Mouse (Mus musculus) hindbrain, embryonic 10.5 days (tissue): Measurements from ENCODE around the gene Lmntd1. TPM values are rescaled to one million over a fixed set of nuclear protein-coding genes. Genes with fewer than 3 reads are reported as not detected.

Source experiments
- DNase-seq: peaks from one replicate; pipeline ENCODE4 v3.0.0-alpha.2; 2017; ENCODE audit warnings: low spot score
- H3K27ac ChIP-seq: fragments of 300-500 bp; sonication (generic); 2 replicates; pipeline ENCODE4 v1.5.1; 2016; ENCODE audit warnings: mild to moderate bottlenecking, moderate library complexity
- H3K27me3 ChIP-seq: fragments of 300-500 bp; sonication (generic); 2 replicates; pipeline ENCODE4 v1.6.1; 2016; ENCODE audit warnings: mild to moderate bottlenecking; ENCODE audit not compliant: poor library complexity, insufficient read depth, severe bottlenecking
- H3K36me3 ChIP-seq: fragments of 300-500 bp; sonication (generic); 2 replicates; pipeline ENCODE4 v1.6.1; 2016; ENCODE audit warnings: mild to moderate bottlenecking, moderate library complexity
- H3K4me1 ChIP-seq: fragments of 300-500 bp; sonication (generic); replicated peaks from 2 replicates; pipeline ENCODE4 v1.6.1; 2016; ENCODE audit warnings: mild to moderate bottlenecking
- H3K4me3 ChIP-seq: fragments of 300-500 bp; sonication (generic); 2 replicates; pipeline ENCODE4 v1.5.1; 2016; ENCODE audit warnings: mild to moderate bottlenecking, moderate library complexity
- H3K9me3 ChIP-seq: fragments of 300-500 bp; sonication (generic); 2 replicates; pipeline ENCODE4 v1.6.1; 2016; ENCODE audit warnings: mild to moderate bottlenecking, moderate library complexity
- WGBS: fragments of 180-500 bp; shearing (Covaris S2); methylation state at CpG from one replicate; pipeline ENCODE4 v1.1.7; 2016; 5-methylcytosine and 5-hydroxymethylcytosine counted together
- polyA plus RNA-seq: library from polyadenylated mRNA; unstranded; fragments of >200 nt; fragmentation: Nextera tagmentation; extraction: Ambion mirVana; gene quantifications from 2 replicates; pipeline ENCODE4 v1.2.1, GENCODE M21; 2016

Gene Lmntd1
- polyA plus RNA-seq, 1 experiment from 2014 or later: 0.31 TPM

GRCm38 (mm10) chr6:145433897-145434296 is 180.2 kb downstream of the Lmntd1 start:
- H3K9me3 ChIP-seq: no peaks in the 10 kb centered on the region
- WGBS: 77% methylated on average over 8 of the region's 8 CpGs
- no peak for DNase-seq
- peaks cover 19% of the 10 kb centered on the region for H3K4me1 ChIP-seq
- no peaks in the 10 kb centered on the region for H3K27me3 ChIP-seq
- H3K27ac ChIP-seq: 0 out of 2 replicates have a peak overlapping the region, but pooled peaks have one; percentile 8
- no peak overlapping the region for H3K4me3 ChIP-seq
- no peaks in the 10 kb centered on the region for H3K36me3 ChIP-seq

GRCm38 (mm10) chr6:145432711-145433708 is 181.1 kb downstream of the Lmntd1 start:
- 69% methylated on average over 11 of the region's 11 CpGs for WGBS
- no peaks in the 10 kb centered on the region for H3K36me3 ChIP-seq
- H3K27ac ChIP-seq: peak overlapping the region; percentile 59
- peaks cover 19% of the 10 kb centered on the region for H3K4me1 ChIP-seq
- H3K4me3 ChIP-seq: no peak overlapping the region
- peak; percentile 51 for DNase-seq
- H3K27me3 ChIP-seq: no peaks in the 10 kb centered on the region
- H3K9me3 ChIP-seq: no peaks in the 10 kb centered on the region

- WGBS: 69% methylated on average over 14 of the region's 14 CpGs
- peak; percentile 18 for DNase-seq
- no peaks in the 10 kb centered on the region for H3K9me3 ChIP-seq
- peak overlapping the region; percentile 75 for H3K27ac ChIP-seq
- peaks cover 19% of the 10 kb centered on the region for H3K4me1 ChIP-seq
- H3K4me3 ChIP-seq: no peak overlapping the region
- H3K27me3 ChIP-seq: no peaks in the 10 kb centered on the region
- H3K36me3 ChIP-seq: no peaks in the 10 kb centered on the region
Measured at GRCm38 (mm10) chr6:145431747-145432146, 182.4 kb downstream of the Lmntd1 start.

DNA sequence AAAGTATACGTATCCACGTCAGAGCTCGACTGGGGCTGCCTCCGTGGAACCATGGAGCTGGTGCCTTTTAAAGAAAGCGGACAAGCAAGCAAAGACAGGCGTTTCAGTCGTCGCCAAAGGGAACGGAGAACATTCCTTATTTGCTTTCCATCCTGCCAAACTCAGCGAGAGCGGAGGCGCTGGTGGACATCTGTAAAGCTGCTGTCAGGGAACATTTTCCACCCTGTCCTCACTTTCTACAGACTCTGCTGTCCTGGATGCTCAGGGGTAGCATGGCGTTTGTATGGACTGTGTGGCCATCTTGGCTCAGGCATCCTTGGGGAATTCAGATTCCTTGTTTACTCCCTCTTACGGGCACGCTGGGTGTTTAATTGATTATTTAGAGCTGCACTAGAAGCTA is 186.7 kb downstream of the Lmntd1 start:
- 83% methylated on average over 15 of the region's 15 CpGs for WGBS
- H3K36me3 ChIP-seq: no peaks in the 10 kb centered on the region
- H3K4me3 ChIP-seq: no peak overlapping the region
- H3K27ac ChIP-seq: no peak overlapping the region
- H3K27me3 ChIP-seq: no peaks in the 10 kb centered on the region
- no peaks in the 10 kb centered on the region for H3K9me3 ChIP-seq
- DNase-seq: no peak
- H3K4me1 ChIP-seq: peaks cover 4% of the 10 kb centered on the region

GRCm38 (mm10) chr6:145426501-145426900 is 187.6 kb downstream of the Lmntd1 start:
- Histone ChIP-seq H3K4me3 (no peak overlapping the region), H3K9me3 (no peaks in the 10 kb centered on the region), H3K4me1 (no peaks in the 10 kb centered on the region; the same call in 1 of the 2 replicates), H3K27ac (no peak overlapping the region), H3K27me3 (no peaks in the 10 kb centered on the region), H3K36me3 (no peaks in the 10 kb centered on the region)
- DNase-seq: no peak
- 85% methylated on average over 10 of the region's 10 CpGs for WGBS

- H3K9me3 ChIP-seq: no peaks in the 10 kb centered on the region
- no peak overlapping the region for H3K4me3 ChIP-seq
- no peak for DNase-seq
- no peaks in the 10 kb centered on the region for H3K4me1 ChIP-seq
- H3K27me3 ChIP-seq: no peaks in the 10 kb centered on the region
- H3K27ac ChIP-seq: no peak overlapping the region
- WGBS: 65% methylated on average over 1 of the region's 1 CpGs
- no peaks in the 10 kb centered on the region for H3K36me3 ChIP-seq
Measured at GRCm38 (mm10) chr6:145424156-145424555, 190.0 kb downstream of the Lmntd1 start.

DNA sequence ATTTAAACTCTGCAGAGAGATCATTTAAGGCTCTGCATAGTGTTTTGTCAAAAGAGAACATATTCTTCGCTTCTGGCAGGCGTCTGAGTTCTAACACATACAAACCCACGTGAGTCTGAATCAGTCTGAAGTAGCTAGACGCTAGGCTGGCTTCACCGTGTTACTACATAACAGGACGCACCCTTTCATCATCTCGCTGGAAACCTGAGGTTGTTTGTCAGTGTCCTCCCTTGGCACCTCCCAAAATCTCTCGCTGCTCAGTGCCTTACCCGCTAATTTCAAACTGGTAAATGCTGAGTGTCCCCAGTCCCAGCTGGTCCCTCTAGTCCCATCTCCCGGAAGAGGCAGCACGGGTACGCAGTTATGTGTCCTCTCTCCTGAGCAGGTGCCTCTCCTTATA is 190.6 kb downstream of the Lmntd1 start:
- no peak overlapping the region for H3K4me3 ChIP-seq
- no peaks in the 10 kb centered on the region for H3K27me3 ChIP-seq
- no peaks in the 10 kb centered on the region for H3K4me1 ChIP-seq
- DNase-seq: no peak
- H3K36me3 ChIP-seq: no peaks in the 10 kb centered on the region
- no peaks in the 10 kb centered on the region for H3K9me3 ChIP-seq
- 88% methylated on average over 12 of the region's 12 CpGs for WGBS
- no peak overlapping the region for H3K27ac ChIP-seq

DNA sequence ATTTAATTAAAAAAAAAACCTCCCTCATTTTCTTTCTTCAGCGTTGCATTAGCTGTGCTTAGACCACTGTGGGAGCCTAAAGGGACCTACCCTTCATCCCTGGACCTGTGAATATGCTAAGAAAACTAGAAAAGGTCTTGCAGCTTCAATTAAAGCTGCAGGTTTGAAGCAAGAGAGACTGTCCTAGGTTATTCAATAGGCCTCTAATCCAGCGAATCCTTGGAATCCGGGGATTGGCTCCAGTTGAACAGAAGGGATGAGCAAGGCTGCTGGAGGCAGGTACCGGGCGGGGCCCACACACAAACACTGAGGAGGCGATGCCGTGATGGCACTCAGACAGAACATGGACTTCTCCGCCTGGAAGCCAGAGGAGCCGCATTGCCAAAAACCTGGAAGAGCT is 192.5 kb downstream of the Lmntd1 start:
- Histone ChIP-seq H3K9me3 (no peaks in the 10 kb centered on the region), H3K27ac (no peak overlapping the region), H3K4me3 (no peak overlapping the region), H3K4me1 (no peaks in the 10 kb centered on the region), H3K36me3 (no peaks in the 10 kb centered on the region), H3K27me3 (no peaks in the 10 kb centered on the region)
- 89% methylated on average over 9 of the region's 9 CpGs for WGBS
- DNase-seq: no peak

DNA sequence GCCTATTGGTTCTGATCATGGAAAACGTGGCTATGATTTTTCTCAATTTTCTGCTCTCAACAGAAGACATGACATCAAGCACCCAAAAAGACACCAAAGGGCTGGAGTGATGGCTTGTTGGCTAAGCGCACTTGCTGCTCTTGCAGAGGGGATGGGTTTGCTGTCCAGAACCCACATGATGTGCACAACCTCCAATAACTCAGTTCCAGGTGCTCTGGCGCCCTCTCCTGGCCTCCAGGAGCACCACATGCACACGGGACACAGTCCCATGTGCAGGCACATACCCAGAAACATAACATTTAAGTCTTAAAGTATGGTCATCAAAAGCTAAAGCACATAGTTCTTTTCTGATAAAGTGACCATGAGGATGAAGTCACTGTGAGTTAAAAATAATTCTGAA is 193.7 kb downstream of the Lmntd1 start:
- WGBS: 71% methylated on average over 4 of the region's 4 CpGs
- no peak for DNase-seq

DNA sequence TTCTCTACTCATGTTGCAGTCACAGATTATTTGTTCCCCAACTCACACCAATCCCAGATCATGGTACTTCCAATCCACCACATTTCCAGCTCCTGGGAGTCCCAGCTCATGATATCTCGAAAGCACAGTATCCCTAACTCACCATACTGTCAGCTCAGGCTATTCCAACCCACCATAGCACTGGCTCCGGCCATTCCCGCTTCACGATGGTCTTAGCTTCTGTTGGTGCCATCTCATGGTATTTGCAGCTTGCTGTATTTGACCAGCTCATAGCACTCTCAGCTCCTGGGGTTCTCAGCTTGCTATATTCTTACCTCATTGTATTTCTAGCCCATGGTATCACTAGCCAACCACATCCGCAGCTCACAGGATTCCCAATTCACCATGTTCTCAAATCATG is 195.3 kb downstream of the Lmntd1 start:
- Histone ChIP-seq H3K4me1 (no peaks in the 10 kb centered on the region), H3K9me3 (no peaks in the 10 kb centered on the region), H3K36me3 (no peaks in the 10 kb centered on the region), H3K27ac (no peak overlapping the region), H3K27me3 (no peaks in the 10 kb centered on the region), H3K4me3 (no peak overlapping the region)
- no peak for DNase-seq
- WGBS: 93% methylated on average over 5 of the region's 5 CpGs

More for the DNA sequence above, 193.7 kb downstream of the Lmntd1 start:
- Histone ChIP-seq H3K27ac (no peak overlapping the region), H3K27me3 (no peaks in the 10 kb centered on the region), H3K36me3 (no peaks in the 10 kb centered on the region), H3K4me1 (no peaks in the 10 kb centered on the region), H3K4me3 (no peak overlapping the region), H3K9me3 (no peaks in the 10 kb centered on the region)

GRCm38 (mm10) chr6:145417720-145418440 is 196.2 kb downstream of the Lmntd1 start:
- Histone ChIP-seq H3K4me1 (no peaks in the 10 kb centered on the region), H3K27ac (no peak overlapping the region), H3K4me3 (no peak overlapping the region), H3K9me3 (no peaks in the 10 kb centered on the region), H3K27me3 (no peaks in the 10 kb centered on the region), H3K36me3 (no peaks in the 10 kb centered on the region)
- no peak for DNase-seq
- WGBS: 87% methylated on average over 8 of the region's 8 CpGs

- Histone ChIP-seq H3K4me3 (no peak overlapping the region), H3K9me3 (no peaks in the 10 kb centered on the region), H3K36me3 (no peaks in the 10 kb centered on the region), H3K27ac (no peak overlapping the region), H3K27me3 (no peaks in the 10 kb centered on the region), H3K4me1 (no peaks in the 10 kb centered on the region)
- WGBS: 71% methylated on average over 16 of the region's 16 CpGs
- DNase-seq: peak; percentile 51
Measured at GRCm38 (mm10) chr6:145417014-145417719, 197.0 kb downstream of the Lmntd1 start.
